Mouse (Mus musculus) limb, embryonic 11.5 days (tissue): ENCODE results near the gene Flnc. TPM values are rescaled to one million over a fixed set of nuclear protein-coding genes. Genes with fewer than 3 reads are reported as not detected.

Source experiments
- ATAC-seq: fragments of 200-750 bp; cut with Nextera tagmentation; 2 replicates; pipeline ENCODE4 v1.8.0; 2017; ENCODE audit warnings: low read depth; ENCODE audit not compliant: insufficient number of reproducible peaks, low FRiP score, low TSS enrichment
- DNase-seq: peaks from one replicate; pipeline ENCODE4 v3.0.0-alpha.2; 2015; ENCODE audit warnings: low spot score
- H3K27ac ChIP-seq: fragments of 300-500 bp; sonication (generic); replicated peaks from 2 replicates; pipeline ENCODE4 v1.5.1; 2014; ENCODE audit warnings: low read depth, mild to moderate bottlenecking, low read length
- H3K27me3 ChIP-seq: fragments of 300-500 bp; sonication (generic); 2 replicates; pipeline ENCODE4 v1.6.1; 2014; ENCODE audit warnings: mild to moderate bottlenecking, low read length, mixed read lengths; ENCODE audit not compliant: control insufficient read depth, insufficient read depth
- H3K36me3 ChIP-seq: fragments of 300-500 bp; sonication (generic); 2 replicates; pipeline ENCODE4 v1.6.1; 2014; ENCODE audit warnings: mild to moderate bottlenecking, low read length, moderate library complexity, mixed read lengths; ENCODE audit not compliant: control insufficient read depth, insufficient read depth
- H3K4me1 ChIP-seq: fragments of 300-500 bp; sonication (generic); 2 replicates; pipeline ENCODE4 v1.6.1; 2014; ENCODE audit warnings: low read length, mixed read lengths; ENCODE audit not compliant: control insufficient read depth, insufficient read depth
- H3K4me2 ChIP-seq: fragments of 300-500 bp; sonication (generic); 2 replicates; pipeline ENCODE4 v1.6.1; 2014; ENCODE audit warnings: low read depth, mild to moderate bottlenecking, moderate library complexity; ENCODE audit not compliant: severe bottlenecking
- H3K4me3 ChIP-seq: fragments of 300-500 bp; sonication (generic); 2 replicates; pipeline ENCODE4 v1.5.1; 2014; ENCODE audit warnings: low read depth, low read length
- H3K9ac ChIP-seq: fragments of 300-500 bp; sonication (generic); 2 replicates; pipeline ENCODE4 v1.6.1; 2014; ENCODE audit warnings: mild to moderate bottlenecking, low read length
- H3K9me3 ChIP-seq: fragments of 300-500 bp; sonication (generic); 2 replicates; pipeline ENCODE4 v1.6.1; 2016; ENCODE audit warnings: low read length; ENCODE audit not compliant: control insufficient read depth
- WGBS: fragments of 180-500 bp; shearing (Covaris S2); extraction: QIAGEN DNeasy Blood & Tissue Kit; methylation state at CpG from one replicate; pipeline ENCODE4 v1.1.7; 2014; 5-methylcytosine and 5-hydroxymethylcytosine counted together
- polyA plus RNA-seq: library from polyadenylated mRNA; unstranded; fragments of >200 nt; fragmentation: Nextera tagmentation; extraction: Ambion mirVana; gene quantifications from 2 replicates; pipeline ENCODE4 v1.2.1, GENCODE M21; 2014

Gene Flnc
- polyA plus RNA-seq, 1 experiment from 2014 or later = 2.5 TPM

DNA sequence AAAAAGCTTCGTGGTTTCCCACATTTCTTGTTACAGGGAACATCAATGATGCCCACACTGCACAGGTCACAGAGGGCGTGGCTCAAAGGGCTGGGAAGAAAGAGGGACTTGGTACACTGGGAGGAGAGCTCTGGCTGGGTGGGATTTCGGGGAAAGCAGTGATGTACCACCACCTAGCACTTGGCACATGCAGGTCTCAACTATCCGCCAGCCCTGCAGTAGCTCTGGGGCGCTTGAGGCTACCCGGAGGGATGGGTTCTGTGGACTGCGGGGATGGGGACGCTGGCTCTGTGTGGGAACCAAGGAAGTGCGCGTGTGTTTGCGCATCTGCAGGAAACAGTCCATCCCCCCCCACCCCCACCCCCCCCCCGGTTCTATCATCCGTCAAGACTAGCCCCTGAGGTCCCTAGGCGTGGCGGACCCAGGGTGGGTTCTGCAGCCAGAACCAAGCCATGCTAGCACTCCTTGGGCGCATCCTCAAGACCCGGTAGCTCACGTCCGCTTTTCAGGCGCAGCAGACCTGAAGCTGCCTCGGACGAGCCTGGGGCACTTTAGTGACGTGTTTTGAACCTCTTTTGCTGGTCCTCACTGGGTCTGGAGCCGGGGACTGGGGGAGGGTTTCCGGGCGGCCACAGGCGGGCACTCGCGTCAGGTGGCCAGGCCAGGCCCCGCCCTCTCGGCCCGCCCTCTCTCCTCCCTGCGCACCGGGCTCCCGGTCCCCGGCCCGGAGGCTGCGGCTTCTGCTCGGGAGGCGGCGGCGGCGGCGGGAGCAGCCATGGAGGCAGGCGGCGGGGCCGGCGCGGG is 36.9 kb upstream of the Flnc start, which contains the start of gene Ccdc136:
Ccdc136 (plus strand) TSS at position 400 of the 804 bp plus-strand sequence.
- peak; percentile 92 for ATAC-seq
- Histone ChIP-seq H3K36me3 (no peaks in the 10 kb centered on the region), H3K4me1 (peaks cover 3% of the 10 kb centered on the region; the same call in 1 of the 2 replicates), H3K27ac (peak within 1 kb of the TSS; percentile 51; the same call in 1 of the 2 replicates), H3K9ac (peak within 1 kb of the TSS; percentile 56), H3K9me3 (no peaks in the 10 kb centered on the region), H3K4me2 (peak within 1 kb of the TSS; percentile 64), H3K4me3 (peak within 1 kb of the TSS; percentile 42), H3K27me3 (no peaks in the 10 kb centered on the region)
- WGBS = under 1% methylated on average over 40 of the region's 49 CpGs
- peak; percentile 83 for DNase-seq

DNA sequence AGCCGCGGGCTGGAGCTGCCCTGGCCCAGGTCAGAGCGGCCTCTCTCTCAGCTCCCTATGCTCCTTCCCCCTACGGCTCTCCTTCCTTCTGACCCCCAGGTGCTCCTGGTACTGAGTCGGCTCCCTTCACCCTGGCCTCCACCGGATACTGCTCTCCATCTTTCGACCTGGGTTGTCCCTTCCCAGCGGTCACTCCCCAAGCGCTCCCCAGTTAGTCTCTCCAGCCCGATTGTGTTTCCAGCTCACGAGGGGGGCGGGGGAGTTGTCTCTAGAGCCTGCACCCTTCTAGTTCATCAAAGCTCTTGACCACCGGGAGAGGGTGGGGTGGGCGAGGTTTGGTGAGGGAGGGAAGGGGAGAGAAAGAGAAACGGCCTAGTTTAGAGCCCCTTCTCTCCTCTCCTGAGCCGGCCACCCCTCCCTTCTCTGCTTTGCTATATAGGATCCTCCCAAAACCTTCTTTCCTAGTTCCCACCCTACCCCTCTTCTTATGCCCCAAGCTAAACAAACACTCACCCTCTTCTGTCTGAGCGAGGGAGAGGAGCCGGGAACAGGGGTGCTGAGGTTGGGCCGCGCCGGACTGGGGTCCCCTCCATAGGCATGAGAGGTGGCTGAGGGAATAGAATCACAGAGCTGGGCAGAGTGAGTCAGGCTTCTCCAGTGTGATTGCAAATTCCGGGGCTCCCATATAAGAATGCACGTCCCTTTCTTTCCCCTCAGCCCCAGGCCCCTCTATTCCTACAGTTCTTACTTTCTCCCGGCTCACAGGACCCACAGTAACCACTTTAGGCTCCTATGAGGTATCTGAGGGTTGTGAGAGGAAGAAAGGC is 36.1 kb upstream of the Flnc start:
- Histone ChIP-seq H3K27me3 (no peaks in the 10 kb centered on the region), H3K27ac (peak overlapping the region; percentile 51; the same call in 1 of the 2 replicates), H3K4me3 (peak overlapping the region; percentile 42), H3K9ac (peak overlapping the region; percentile 56), H3K4me2 (peak overlapping the region; percentile 64), H3K4me1 (peaks cover 3% of the 10 kb centered on the region; the same call in 1 of the 2 replicates), H3K36me3 (no peaks in the 10 kb centered on the region), H3K9me3 (no peaks in the 10 kb centered on the region)
- DNase-seq = no peak
- WGBS = 4% methylated on average over 22 of the region's 24 CpGs
- ATAC-seq = peak; percentile 69

DNA sequence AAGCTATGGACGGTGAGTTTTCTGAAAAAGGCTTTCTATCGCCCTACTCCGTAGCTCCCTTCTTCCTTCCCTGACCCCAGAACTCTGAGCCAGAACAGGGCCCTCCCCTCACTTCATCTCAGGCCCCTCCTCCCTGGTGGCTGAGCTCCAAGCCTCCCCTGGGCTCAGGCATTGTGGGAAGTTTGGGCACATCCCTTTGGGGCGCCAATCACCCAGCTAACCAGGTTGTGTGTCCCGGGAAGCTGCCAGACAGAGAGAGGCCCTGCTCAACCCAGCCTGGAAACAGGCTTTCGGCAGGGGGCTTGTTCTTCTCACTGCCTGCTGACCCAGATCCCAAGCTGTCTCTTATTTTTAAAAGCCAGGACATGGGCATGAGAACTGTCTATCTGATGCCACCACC is 35.5 kb upstream of the Flnc start:
- Histone ChIP-seq H3K4me3 (peak overlapping the region; percentile 42), H3K9ac (peak overlapping the region; percentile 56), H3K27me3 (no peaks in the 10 kb centered on the region), H3K36me3 (no peaks in the 10 kb centered on the region), H3K27ac (peak overlapping the region; percentile 51; the same call in 1 of the 2 replicates), H3K4me2 (peak overlapping the region; percentile 64), H3K4me1 (peaks cover 3% of the 10 kb centered on the region; the same call in 1 of the 2 replicates), H3K9me3 (no peaks in the 10 kb centered on the region)
- DNase-seq = peak; percentile 35
- ATAC-seq = no peak
- 10% methylated on average over 6 of the region's 6 CpGs for WGBS

DNA sequence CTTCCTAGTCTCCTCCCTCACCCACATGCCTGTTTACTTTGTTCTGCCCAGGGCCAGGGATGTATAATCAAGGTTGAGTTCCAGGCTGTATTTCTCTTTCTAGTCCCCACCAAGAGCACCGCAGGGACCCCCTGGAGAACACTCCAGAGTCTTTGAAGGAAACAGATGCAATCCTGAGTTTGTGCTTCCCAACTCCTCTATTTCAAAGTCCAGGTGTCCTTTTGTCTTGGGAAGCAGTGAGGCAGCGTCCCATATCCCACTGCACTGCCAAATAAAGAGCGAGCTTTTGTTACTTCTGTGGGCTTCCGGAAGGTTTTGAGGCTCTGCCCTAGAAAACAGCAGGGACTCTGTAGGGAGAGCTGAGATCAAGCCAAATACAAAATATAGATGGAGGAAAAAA is 33.2 kb upstream of the Flnc start:
- Histone ChIP-seq H3K9me3 (no peaks in the 10 kb centered on the region), H3K4me3 (no peak overlapping the region), H3K9ac (no peak overlapping the region), H3K27me3 (no peaks in the 10 kb centered on the region), H3K36me3 (no peaks in the 10 kb centered on the region), H3K4me2 (no peak overlapping the region), H3K27ac (no peak overlapping the region), H3K4me1 (peaks cover 6% of the 10 kb centered on the region; the same call in 1 of the 2 replicates)
- no peak for ATAC-seq
- DNase-seq = no peak
- 88% methylated on average over 4 of the region's 4 CpGs for WGBS

DNA sequence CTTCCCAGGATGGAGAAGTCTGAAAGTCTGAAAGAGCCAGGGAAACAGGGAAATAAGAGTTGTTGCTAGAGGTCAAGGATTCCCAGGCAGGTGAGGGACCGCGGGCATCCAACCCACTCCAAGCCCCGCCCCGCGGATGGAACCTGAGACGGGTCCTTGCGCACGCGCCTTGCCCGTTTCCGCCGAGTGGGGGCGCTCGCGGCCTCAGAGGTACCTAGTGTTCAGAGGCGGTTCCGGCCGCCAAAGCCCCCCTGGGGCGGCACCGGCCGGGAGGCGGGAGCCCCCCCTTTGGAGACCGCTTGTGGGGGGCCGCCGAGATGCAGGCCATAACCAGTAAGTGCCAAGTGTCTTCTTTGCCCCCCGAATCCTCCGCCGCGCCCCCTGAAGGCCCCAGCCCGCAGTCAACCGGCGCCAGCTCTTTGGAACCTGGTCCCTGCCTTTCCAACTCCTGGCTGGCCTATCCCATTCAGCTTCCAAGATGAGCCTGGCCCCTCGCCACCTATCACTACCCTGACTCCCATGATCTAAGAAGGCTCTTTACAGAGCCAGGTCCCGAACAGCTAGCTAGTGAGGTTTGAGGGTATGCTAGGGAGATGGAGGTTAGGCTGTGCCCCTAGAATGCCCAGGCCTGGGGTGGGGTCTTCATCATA is 30.2 kb upstream of the Flnc start:
- Histone ChIP-seq H3K36me3 (no peaks in the 10 kb centered on the region), H3K9ac (no peak overlapping the region), H3K27ac (no peak overlapping the region), H3K4me3 (no peak overlapping the region), H3K4me1 (peaks cover 3% of the 10 kb centered on the region; the same call in 1 of the 2 replicates), H3K4me2 (peak overlapping the region; percentile 26; the same call in 1 of the 2 replicates), H3K27me3 (no peaks in the 10 kb centered on the region), H3K9me3 (no peaks in the 10 kb centered on the region)
- DNase-seq (peak; percentile 70), ATAC-seq (no peak)
- WGBS = 5% methylated on average over 34 of the region's 34 CpGs

DNA sequence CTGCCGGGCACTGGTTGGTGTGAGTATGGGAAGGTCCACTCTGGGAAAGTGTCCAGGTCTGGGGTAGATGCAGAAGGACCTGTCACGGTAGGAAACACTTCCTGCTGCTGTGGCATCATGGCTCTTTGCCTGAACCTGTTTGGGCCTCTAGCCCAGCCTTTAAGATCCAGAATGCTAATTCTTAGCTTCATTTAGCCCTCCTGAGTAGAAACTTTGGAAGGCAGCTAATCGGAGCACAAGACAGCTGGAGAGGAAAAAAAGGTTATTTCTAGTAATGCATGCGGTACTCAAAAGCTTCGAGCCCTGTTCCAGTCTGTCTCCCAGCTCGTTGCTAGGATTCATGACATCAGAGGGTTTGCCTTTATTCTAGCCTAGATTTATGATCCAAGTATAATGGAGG is 26.6 kb upstream of the Flnc start:
- WGBS = 86% methylated on average over 6 of the region's 6 CpGs
- peaks cover 3% of the 10 kb centered on the region; the same call in 1 of the 2 replicates for H3K4me1 ChIP-seq
- DNase-seq (no peak), ATAC-seq (no peak)
- H3K27ac ChIP-seq = no peak overlapping the region
- H3K4me3 ChIP-seq = no peak overlapping the region
- no peak overlapping the region for H3K9ac ChIP-seq
- no peaks in the 10 kb centered on the region for H3K9me3 ChIP-seq
- peaks cover 2% of the 10 kb centered on the region; the same call in 1 of the 2 replicates for H3K36me3 ChIP-seq
- H3K4me2 ChIP-seq = no peak overlapping the region
- no peaks in the 10 kb centered on the region for H3K27me3 ChIP-seq

DNA sequence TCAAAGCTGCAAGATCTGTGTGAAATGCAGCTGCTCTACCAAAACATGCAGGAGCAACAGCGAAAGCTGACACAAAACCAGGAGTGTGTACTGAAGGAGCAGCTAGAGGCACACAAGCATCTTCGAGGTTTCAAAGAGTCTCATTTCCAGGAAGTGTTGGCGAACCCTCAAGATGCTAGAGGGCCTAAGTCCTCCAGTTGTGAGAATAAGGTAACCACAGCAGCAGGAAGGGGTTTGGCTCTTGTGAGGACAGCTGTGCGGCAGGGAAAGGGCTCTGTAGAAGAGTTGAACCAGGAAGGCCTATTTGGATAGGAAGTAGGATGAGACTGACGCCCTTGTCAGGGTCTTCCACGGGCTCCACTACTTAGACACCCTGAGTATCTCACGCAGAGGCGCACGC is 17.6 kb upstream of the Flnc start:
- no peaks in the 10 kb centered on the region for H3K9me3 ChIP-seq
- H3K4me3 ChIP-seq = no peak overlapping the region
- H3K27ac ChIP-seq = no peak overlapping the region
- DNase-seq = no peak
- peaks cover 5% of the 10 kb centered on the region for H3K36me3 ChIP-seq
- no peaks in the 10 kb centered on the region for H3K27me3 ChIP-seq
- no peak for ATAC-seq
- H3K9ac ChIP-seq = no peak overlapping the region
- H3K4me2 ChIP-seq = no peak overlapping the region
- WGBS = 81% methylated on average over 9 of the region's 9 CpGs
- H3K4me1 ChIP-seq = no peaks in the 10 kb centered on the region

DNA sequence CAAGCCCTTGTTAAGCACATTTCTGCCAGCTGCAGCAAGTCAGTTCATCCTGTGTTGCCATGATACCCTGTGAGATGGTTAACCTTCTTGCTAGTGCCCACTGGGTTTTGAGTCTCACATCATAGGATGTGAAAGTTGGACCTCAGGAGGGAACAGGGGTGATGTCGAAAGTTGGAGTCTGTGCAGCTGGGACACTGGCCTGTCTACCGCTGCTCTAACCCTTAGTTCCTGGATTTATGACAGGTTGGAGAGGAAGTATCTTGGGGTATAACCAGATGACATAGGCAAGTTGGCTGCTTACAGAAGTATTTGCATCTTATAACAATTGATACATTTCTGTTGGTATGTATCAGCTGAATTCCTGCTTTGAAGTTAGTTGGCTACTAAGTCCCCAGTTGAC is 12.5 kb upstream of the Flnc start:
- Histone ChIP-seq H3K36me3 (no peaks in the 10 kb centered on the region), H3K4me2 (no peak overlapping the region), H3K9me3 (no peaks in the 10 kb centered on the region), H3K4me3 (no peak overlapping the region), H3K9ac (no peak overlapping the region), H3K27me3 (no peaks in the 10 kb centered on the region), H3K4me1 (no peaks in the 10 kb centered on the region), H3K27ac (no peak overlapping the region)
- DNase-seq (no peak), ATAC-seq (no peak)
- 87% methylated on average over 2 of the region's 2 CpGs for WGBS
